Mouse (Mus musculus): ENCODE measurements at regions not wholly inside any gene's neighbourhood (a gene's known extent, or its start where the extent isn't known, plus 50 kb on each side); places are given as distances from the start of the nearest gene placed in this dataset.

DNA sequence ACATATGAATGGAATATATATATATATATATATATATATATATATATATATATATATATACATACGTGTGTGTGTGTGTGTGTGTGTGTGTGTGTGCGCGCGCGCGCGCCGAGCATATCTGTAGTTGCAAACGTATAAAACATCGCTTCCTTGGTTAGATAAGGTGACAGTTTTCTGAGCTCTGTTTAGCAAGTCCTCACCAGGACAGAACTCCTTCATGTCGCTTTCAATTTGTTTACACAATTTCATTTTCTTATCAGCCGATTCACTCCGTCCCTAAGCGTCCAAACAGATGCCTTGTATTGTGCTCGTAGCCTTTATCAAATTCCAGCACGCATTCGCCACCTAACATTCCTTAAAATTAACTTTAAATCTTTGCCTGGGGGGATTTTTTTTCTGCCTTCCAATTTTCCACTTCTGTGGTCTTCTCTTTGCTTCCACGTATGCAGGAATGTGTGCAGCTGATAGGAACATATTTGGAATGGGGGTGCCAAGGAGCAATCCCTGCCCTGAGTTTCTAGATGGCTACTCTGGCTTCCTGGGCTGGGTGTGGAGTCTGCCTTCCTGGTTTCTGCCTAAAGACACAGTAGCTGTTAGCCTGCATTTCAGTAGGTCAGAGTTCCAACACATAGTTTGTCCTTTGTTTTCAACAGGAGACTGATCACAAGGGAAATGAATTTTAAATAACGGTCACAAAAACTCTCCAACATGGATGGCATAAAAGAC, 575.7 kb downstream of the Robo2 start:
- DNase-seq = no peak

DNA sequence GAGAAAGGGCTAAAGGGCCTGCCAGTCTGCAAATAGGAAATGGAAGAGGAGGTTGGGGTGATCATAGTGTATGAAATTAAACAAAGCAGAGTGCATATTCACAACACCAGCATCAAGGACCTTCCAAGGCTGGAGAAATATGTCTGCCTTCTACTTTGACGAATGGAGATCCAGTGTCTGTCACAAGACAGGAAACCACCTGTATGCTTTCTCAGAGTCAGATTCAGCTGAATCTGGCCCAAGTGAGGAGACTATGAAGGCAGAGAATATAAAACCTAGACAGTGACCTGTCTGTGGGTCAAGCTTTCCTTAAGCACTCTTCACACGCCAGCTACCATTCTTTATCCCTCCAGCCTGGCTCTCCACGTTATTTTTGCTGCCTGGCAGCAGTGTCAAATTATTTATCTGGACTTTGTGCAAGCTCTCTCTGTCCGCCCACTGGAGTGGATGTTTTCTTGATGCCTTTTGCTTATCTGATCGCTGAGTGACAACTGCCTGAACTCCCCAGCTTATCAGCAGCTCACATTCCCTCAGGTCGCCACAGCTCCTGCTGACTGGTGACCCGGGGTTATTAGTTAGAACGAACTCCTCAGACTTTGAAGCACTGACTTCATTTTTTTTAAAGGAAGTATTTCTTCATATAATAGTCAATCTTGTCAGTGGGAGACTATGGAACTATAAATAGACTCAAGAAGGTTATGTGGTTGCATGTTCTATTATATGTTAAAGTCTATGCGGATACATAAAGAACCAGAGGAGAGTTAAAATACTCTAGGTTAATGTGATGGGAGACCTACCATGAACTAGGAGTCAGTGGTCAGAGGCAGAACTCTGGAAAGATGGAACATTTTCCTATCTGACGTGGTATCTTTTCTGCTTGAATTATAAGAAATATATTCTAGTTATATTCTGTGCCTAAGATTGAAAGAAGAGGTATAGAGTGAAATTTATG, 590.0 kb downstream of the Robo2 start:
- no peak for DNase-seq

GRCm38 (mm10) chr16:73804572-73804971, 607.1 kb downstream of the Robo2 start:
- no peak for DNase-seq

DNA sequence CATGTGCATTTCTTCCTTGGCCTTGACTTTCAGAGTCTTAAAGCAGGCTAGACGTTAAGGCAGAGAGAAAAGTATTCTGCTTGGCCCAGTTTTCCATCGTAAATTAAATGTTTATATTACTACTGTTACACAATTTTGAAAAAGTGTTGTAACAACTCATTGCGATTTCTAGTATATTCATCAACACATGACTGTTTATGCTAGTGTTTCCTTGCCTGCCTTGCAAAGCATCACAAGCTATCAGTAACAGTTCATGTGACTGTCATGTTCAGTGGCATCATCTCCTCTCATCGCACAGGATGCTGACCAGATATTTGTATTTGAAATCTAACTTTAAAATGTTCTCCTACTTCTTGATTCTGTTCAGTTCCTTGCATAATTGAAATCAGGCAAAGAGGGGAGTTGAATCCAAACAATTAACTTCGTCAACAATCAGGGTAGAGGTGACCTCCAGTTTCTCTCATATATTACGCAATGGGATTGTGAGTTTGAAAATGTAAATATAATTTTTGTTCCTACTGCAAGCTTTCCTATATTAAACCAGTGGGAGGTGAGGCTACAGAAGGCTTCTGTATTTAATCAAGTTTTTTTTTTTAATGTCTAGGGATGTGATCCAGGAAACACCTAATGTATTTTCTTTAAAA, 615.0 kb downstream of the Robo2 start:
- no peak for DNase-seq

DNA sequence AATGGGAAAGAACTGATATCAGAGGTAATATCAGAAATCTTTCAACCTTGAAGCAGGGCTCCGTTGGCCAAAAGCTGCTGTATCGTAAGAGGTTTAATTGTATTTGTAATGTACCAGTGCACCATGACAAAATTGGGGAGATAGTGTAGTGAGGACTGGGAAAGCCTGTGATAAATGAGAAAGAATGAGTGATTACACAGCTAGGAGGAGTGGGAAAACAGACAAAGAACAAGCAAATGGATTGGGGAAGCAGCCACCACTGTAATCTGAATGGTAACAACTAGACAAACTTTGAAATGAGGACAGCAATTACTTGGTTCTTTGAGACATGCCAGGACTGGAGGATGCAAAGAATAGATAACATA, 626.6 kb downstream of the Robo2 start:
- no peak for DNase-seq

GRCm38 (mm10) chr16:73784296-73785073, 627.1 kb downstream of the Robo2 start:
- DNase-seq = no peak

DNA sequence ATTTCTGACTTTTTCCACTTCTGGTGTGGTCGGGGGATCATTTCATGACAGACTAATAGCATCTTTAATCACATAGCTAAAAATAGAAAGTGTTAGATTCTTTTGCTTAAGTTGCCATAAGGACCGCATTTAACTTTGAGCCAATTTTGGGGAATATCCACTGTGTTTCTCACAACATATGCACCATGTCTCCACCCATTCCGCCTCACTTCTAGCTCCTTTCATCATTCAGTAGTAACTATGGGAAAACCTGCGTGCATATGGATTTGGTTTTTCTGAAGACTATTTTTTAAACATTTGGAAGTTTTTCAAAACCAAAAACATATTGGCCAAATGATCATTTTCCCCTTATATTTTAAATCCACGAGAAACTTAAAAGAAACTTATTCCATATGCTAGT, 639.2 kb downstream of the Robo2 start:
- no peak for DNase-seq

- DNase-seq = no peak
Measured at GRCm38 (mm10) chr16:73770440-73770856, 641.2 kb downstream of the Robo2 start.

DNA sequence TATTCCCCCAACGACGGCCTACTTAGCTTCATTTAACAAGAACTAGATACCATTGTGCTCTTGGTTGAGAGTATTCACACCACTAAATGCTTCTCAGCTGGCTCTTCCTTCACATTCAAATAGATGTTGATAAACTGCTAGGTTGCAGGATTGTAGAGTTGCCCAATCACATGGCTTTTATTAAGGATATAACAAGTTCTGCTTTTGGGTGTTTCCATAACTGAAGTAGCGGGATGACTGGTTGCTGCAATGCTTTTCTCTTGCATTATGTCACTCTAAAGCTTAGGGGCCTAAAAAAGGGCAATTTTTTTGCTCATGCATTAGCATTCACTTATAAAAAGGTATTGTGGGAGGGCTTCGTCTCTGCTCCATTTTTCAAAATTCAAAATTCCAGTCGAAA, 641.9 kb downstream of the Robo2 start:
- DNase-seq = no peak

GRCm38 (mm10) chr16:73768706-73769105, 642.9 kb downstream of the Robo2 start:
- no peak for DNase-seq

GRCm38 (mm10) chr16:73765184-73765583, 646.4 kb downstream of the Robo2 start:
- no peak for DNase-seq

DNA sequence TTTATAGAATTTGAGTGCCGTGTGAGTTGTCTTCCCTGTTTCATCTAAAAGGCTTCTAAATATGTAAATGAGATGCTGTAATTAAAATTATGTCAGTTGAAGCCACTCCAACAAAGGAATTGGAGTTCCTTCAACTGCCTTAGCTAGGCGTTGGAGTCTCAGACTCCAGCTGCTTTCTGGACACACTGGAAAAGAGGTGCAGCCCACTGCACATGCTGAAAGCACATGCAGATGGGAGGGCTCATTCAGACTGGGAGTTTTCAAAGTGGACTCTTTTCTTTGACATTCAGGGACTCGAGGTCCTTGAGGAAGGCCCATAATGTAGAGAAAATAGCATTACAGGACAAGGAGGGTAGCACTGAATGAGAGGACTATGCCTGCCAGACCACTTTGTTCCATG, 650.7 kb downstream of the Robo2 start:
- no peak for DNase-seq

- no peak for DNase-seq
Measured at GRCm38 (mm10) chr16:73758872-73759271, 652.8 kb downstream of the Robo2 start.

- DNase-seq = no peak
Measured at GRCm38 (mm10) chr16:73754302-73754701, 657.3 kb downstream of the Robo2 start.

DNA sequence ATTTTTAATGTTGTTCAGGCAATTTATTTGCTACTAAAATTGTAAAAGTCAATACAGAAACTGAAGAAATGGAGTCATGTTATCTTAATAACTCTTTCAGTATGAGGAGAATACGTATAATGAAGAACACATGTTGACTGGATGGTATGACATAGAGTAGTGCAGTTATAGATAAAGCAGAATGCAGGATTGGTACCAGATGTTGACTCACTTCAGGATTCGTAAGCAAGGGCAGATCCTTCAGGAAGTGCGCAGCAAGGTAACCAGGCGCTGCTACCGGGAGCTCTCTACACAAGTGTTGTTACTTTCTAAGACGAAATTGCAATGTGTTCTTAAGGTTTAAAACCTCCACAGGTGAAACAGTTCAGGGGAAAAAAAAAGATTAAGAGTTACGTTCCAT, 683.3 kb downstream of the Robo2 start:
- DNase-seq = no peak

DNA sequence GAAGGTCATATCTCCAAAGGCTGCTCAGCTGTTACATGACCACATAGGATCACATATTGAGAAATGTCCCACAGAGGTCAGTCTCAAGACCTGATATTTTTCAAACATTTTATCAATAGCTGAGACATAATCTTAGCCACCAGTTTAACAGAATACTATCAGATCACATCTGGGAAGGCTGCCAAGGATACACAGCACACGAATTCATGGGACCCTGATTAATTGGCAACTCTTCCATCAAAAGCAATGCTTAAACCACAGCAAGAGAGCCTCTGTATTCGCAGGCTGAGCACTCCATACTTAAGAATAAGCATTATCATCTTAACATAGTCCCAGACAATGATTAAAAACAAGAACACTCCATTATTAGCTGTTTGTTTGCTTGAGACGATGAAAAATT, 691.9 kb downstream of the Robo2 start:
- DNase-seq = no peak

DNA sequence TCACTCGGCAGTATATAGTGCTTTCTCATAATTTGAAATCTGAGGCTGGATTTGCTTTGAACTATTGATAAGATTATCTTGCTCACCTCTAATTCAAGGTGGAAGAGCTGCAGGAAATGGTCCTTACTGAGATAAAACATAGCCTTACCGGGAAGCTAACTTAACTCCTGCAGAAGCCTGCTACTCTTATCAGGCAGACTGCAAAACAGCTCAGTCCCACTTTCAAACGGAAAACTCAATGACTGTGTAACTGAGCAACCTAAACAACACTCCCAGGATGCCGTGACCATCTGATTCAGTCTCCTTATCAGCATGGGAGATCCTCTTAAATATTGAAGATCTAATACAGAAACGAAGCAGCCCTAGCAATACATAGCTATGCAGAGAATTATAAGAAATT, 695.3 kb downstream of the Robo2 start:
- DNase-seq = no peak

- DNase-seq = no peak
Measured at GRCm38 (mm10) chr16:73707051-73707450, 704.6 kb downstream of the Robo2 start.

DNA sequence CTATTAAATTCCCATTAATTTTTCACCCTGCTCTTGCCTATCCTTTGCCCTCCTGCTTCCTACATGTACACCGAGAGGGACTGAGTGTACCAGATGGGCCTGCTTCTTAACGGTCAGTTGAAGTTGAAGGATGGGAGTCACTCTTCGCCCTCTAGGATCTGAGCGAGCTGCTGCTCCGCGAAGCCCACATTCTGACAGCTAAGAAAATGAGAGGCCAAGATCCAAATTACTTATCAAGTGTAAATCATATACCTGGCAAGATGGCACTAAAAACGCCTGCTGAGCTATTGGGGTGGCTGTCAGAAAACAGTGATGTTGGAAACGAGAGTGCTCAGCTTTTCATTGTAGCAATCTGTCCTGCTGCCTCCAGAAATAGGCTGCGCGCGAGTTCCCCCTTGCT, 722.4 kb downstream of the Robo2 start:
- no peak for DNase-seq

GRCm38 (mm10) chr16:73679804-73680203, 731.8 kb downstream of the Robo2 start:
- DNase-seq = no peak

DNA sequence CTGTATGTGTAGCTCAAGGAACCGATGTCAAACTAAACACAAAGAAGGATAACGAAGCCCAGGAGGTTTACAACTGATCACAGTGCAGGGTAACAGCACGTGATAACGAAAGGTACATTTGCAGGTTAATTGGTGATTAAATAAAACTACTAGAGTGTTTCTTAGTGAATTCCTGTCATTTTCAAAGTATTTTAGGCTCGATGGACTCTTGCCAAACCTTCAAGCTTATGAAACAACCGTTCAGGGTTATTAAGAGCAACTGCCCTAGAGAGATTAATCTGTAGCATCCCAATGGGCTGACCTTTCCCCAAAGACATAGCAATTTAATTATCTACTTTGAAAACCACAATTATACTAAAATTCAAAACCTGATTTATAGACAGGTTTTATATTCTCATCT, 741.1 kb downstream of the Robo2 start:
- DNase-seq = no peak

GRCm38 (mm10) chr16:73652976-73653690, 758.5 kb downstream of the Robo2 start:
- no peak for DNase-seq
